Mouse (Mus musculus): ENCODE measurements around the gene Dnajc5. TPM values are rescaled to one million over a fixed set of nuclear protein-coding genes. Genes with fewer than 3 reads are reported as not detected.

Dnajc5 gene
- polyA plus RNA-seq, 1 experiment from 2014 or later: 92.0 TPM

GRCm38 (mm10) chr2:181591528-181592085 lies 71.3 kb downstream of the Dnajc5 start, which contains the start of gene Prpf6:
Gene Prpf6 (plus strand): TSS chr2:181591868.
- WGBS: 7% methylated on average over 5 of the region's 5 CpGs
- Histone ChIP-seq H3K4me3 (replicated peaks) (peak within 1 kb of the TSS; percentile 99), H3K9me3 (replicated peaks) (no peaks in the 10 kb centered on the region), H3K27ac (replicated peaks) (peak within 1 kb of the TSS; percentile 89), H3K9ac (peak within 1 kb of the TSS; percentile 94), H3K27me3 (no peaks in the 10 kb centered on the region), H3K4me2 (replicated peaks) (peak within 1 kb of the TSS; percentile 80), H3K4me1 (peaks cover 16% of the 10 kb centered on the region), H3K36me3 (peaks cover 40% of the 10 kb centered on the region)
- no peak; the same call in 1 of the 2 replicates for ATAC-seq (ENCODE audit: insufficient number of reproducible peaks, low FRiP score, low TSS enrichment, low read depth)

GRCm38 (mm10) chr2:181592231-181593041 lies 72.2 kb downstream of the Dnajc5 start, which contains the start of gene Zfp512b:
Gene Zfp512b (minus strand): TSS chr2:181592803.
- Histone ChIP-seq H3K27ac (replicated peaks) (peak within 1 kb of the TSS; percentile 89), H3K36me3 (peaks cover 32% of the 10 kb centered on the region), H3K4me3 (replicated peaks) (peak within 1 kb of the TSS; percentile 99), H3K9ac (peak within 1 kb of the TSS; percentile 94), H3K4me1 (peaks cover 16% of the 10 kb centered on the region), H3K4me2 (replicated peaks) (peak within 1 kb of the TSS; percentile 80), H3K27me3 (no peaks in the 10 kb centered on the region), H3K9me3 (replicated peaks) (no peaks in the 10 kb centered on the region)
- peak; percentile 84 for ATAC-seq (ENCODE audit: insufficient number of reproducible peaks, low FRiP score, low TSS enrichment, low read depth)
- 3% methylated on average over 84 of the region's 97 CpGs for WGBS

GRCm38 (mm10) chr2:181593042-181593421 lies 72.7 kb downstream of the Dnajc5 start:
- H3K9ac ChIP-seq: peak overlapping the region; percentile 94
- peak overlapping the region; percentile 89 for H3K27ac ChIP-seq (replicated peaks)
- no peaks in the 10 kb centered on the region for H3K9me3 ChIP-seq (replicated peaks)
- H3K27me3 ChIP-seq: no peaks in the 10 kb centered on the region
- peak; percentile 16; the same call in 1 of the 2 replicates for ATAC-seq (ENCODE audit: insufficient number of reproducible peaks, low FRiP score, low TSS enrichment, low read depth)
- peak overlapping the region; percentile 99 for H3K4me3 ChIP-seq (replicated peaks)
- H3K36me3 ChIP-seq: peaks cover 27% of the 10 kb centered on the region
- H3K4me2 ChIP-seq (replicated peaks): peak overlapping the region; percentile 80
- WGBS: 3% methylated on average over 6 of the region's 6 CpGs
- peaks cover 16% of the 10 kb centered on the region for H3K4me1 ChIP-seq

GRCm38 (mm10) chr2:181593937-181594336 lies 73.7 kb downstream of the Dnajc5 start:
- Histone ChIP-seq H3K27ac (replicated peaks) (no peak overlapping the region), H3K9ac (no peak overlapping the region), H3K4me1 (peaks cover 23% of the 10 kb centered on the region), H3K27me3 (peaks cover 6% of the 10 kb centered on the region; the same call in 1 of the 2 replicates), H3K4me2 (replicated peaks) (no peak overlapping the region), H3K4me3 (replicated peaks) (no peak overlapping the region), H3K36me3 (peaks cover 18% of the 10 kb centered on the region), H3K9me3 (replicated peaks) (no peaks in the 10 kb centered on the region)
- no peak for ATAC-seq (ENCODE audit: insufficient number of reproducible peaks, low FRiP score, low TSS enrichment, low read depth)

DNA sequence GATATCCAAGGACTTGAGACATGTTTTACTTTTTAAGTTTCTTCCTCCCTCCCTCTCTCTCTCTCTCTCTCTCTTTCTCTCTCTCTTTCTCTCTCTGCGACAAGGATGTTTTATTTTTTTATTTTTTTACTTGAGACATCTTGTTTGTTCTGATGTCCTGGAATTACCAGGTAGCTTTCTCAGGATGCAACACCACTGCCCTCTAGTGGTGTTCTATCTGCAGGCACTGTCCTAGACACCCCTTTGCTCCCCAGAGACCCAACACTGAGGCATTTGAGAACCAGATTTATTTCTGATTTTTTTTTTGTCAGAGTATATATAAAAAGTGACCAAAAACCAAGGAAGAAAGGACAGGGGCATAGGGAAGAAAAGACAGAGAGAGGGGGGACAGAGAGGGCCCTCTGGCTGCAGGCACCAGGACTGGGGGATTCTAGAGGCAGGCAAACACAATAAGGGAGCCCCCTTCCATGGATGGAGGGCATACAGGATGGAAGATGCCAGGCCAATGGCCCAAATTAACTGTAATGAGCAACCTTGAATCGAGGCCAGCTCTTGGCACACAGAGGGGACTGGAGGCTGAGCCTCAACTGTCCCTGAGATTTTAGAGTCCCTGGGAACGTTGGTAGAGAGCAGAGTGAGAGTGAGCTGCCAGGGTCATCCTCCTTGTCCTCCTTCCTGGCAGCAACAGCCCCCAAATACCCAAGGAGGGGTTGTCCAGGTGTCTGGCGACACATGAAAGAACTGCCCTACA lies 74.8 kb downstream of the Dnajc5 start:
- H3K4me3 ChIP-seq (replicated peaks): no peak overlapping the region
- H3K4me1 ChIP-seq: peaks cover 25% of the 10 kb centered on the region
- no peak overlapping the region for H3K27ac ChIP-seq (replicated peaks)
- peaks cover 13% of the 10 kb centered on the region for H3K27me3 ChIP-seq
- 66% methylated on average over 4 of the region's 4 CpGs for WGBS
- no peak overlapping the region for H3K4me2 ChIP-seq (replicated peaks)
- H3K36me3 ChIP-seq: peaks cover 7% of the 10 kb centered on the region
- H3K9ac ChIP-seq: no peak overlapping the region
- no peaks in the 10 kb centered on the region for H3K9me3 ChIP-seq (replicated peaks)
- no peak for ATAC-seq (ENCODE audit: insufficient number of reproducible peaks, low FRiP score, low TSS enrichment, low read depth)

DNA sequence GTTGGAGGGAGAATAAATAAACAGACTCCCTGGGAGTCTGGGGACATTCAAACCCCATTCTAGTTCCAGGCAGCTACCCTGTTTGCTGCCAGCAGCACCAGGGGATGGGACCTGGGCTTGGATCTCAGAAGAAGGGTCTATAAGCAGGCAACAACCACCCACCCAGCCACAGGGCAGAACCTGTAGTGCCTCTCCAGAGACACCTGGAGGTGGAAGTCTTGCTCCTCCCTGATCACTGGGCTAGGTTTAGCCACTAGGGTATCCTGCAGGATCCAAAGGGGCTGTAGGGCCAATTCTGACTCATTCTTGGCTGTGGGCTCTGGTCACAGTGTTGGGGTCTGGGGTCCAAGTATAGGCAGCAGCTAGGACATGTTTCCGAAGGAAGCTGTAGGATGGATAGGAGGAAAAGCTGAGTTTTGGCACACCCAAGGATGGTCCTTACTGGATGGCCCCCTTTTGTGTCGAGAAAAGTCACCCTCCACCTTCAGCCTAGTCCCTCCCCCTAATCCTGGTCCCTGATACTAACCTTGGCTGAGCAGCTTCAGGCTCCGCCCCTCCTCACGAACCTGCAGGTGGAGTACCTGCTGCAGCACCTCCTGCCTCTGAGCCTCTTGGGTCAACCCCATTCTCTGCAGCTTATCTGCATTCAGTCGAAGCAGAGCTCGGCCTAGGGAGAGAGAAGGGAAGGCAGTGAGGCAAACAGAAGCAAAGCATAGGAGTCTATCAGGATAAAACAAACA lies 76.1 kb downstream of the Dnajc5 start:
- no peak for ATAC-seq (ENCODE audit: insufficient number of reproducible peaks, low FRiP score, low TSS enrichment, low read depth)
- WGBS: 47% methylated on average over 6 of the region's 6 CpGs
- no peak overlapping the region for H3K9ac ChIP-seq
- H3K4me2 ChIP-seq (replicated peaks): no peak overlapping the region
- H3K4me1 ChIP-seq: peaks cover 24% of the 10 kb centered on the region
- H3K27me3 ChIP-seq: peaks cover 16% of the 10 kb centered on the region
- H3K4me3 ChIP-seq (replicated peaks): no peak overlapping the region
- H3K27ac ChIP-seq (replicated peaks): no peak overlapping the region
- no peaks in the 10 kb centered on the region for H3K36me3 ChIP-seq
- no peaks in the 10 kb centered on the region for H3K9me3 ChIP-seq (replicated peaks)

DNA sequence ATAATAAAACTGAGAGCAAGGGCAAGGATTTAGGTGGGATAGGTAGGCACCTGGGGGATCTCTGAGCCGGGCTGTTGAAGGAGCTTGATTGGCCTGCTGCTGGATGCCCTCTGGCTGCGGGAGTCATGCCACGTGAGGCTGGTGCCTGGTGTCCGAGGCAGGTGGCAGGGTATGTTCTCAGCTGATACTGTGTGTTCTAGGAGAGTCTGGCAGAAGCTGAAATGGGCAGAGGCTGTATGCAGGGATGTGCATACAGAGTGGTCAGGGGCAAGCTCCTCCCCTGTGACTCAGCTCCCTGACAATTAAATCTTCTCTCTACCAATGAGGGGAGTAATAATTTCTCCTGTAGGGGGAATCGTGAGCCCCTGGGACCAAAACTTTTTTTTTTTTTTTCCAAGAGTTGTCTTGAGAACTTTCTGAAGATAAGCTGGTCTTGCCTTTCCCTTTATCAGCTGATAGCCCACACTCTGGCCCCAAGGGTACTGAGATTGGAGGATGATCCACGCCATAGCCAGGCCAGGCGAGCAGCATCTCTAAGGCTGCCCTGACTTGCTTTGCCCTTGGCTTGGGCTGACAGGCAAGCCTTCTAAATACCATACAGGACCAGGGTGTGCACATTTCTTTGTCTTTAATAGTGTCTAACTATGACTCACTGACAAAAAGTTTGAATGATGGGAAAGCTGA lies 77.2 kb downstream of the Dnajc5 start:
- Histone ChIP-seq H3K4me3 (replicated peaks) (no peak overlapping the region), H3K36me3 (no peaks in the 10 kb centered on the region), H3K9ac (no peak overlapping the region), H3K27me3 (peaks cover 16% of the 10 kb centered on the region), H3K27ac (replicated peaks) (no peak overlapping the region), H3K9me3 (replicated peaks) (no peaks in the 10 kb centered on the region), H3K4me1 (peaks cover 28% of the 10 kb centered on the region), H3K4me2 (replicated peaks) (no peak overlapping the region)
- no peak for ATAC-seq (ENCODE audit: insufficient number of reproducible peaks, low FRiP score, low TSS enrichment, low read depth)
- 61% methylated on average over 7 of the region's 7 CpGs for WGBS

GRCm38 (mm10) chr2:181598454-181599351 lies 78.4 kb downstream of the Dnajc5 start, which contains the start of gene Samd10:
Gene Samd10 (minus strand): TSS chr2:181599212.
- peaks cover 29% of the 10 kb centered on the region for H3K4me1 ChIP-seq
- peak within 1 kb of the TSS; percentile 61 for H3K27ac ChIP-seq (replicated peaks)
- no peak for ATAC-seq (ENCODE audit: insufficient number of reproducible peaks, low FRiP score, low TSS enrichment, low read depth)
- H3K4me2 ChIP-seq (replicated peaks): peak within 1 kb of the TSS; percentile 94
- peaks cover 16% of the 10 kb centered on the region for H3K27me3 ChIP-seq
- WGBS: 3% methylated on average over 71 of the region's 71 CpGs
- H3K36me3 ChIP-seq: no peaks in the 10 kb centered on the region
- H3K9me3 ChIP-seq (replicated peaks): no peaks in the 10 kb centered on the region
- H3K9ac ChIP-seq: peak within 1 kb of the TSS; percentile 39
- H3K4me3 ChIP-seq (replicated peaks): peak within 1 kb of the TSS; percentile 57

GRCm38 (mm10) chr2:181600226-181600758 lies 80.0 kb downstream of the Dnajc5 start:
- WGBS: 54% methylated on average over 6 of the region's 6 CpGs
- Histone ChIP-seq H3K9ac (0 out of 2 replicates have a peak overlapping the region, but pooled peaks have one; percentile 35), H3K4me3 (replicated peaks) (peak overlapping the region; percentile 98), H3K27ac (replicated peaks) (peak overlapping the region; percentile 81), H3K4me2 (replicated peaks) (peak overlapping the region; percentile 73), H3K9me3 (replicated peaks) (no peaks in the 10 kb centered on the region), H3K36me3 (no peaks in the 10 kb centered on the region), H3K4me1 (peaks cover 29% of the 10 kb centered on the region), H3K27me3 (peaks cover 16% of the 10 kb centered on the region)
- ATAC-seq (ENCODE audit: insufficient number of reproducible peaks, low FRiP score, low TSS enrichment, low read depth): no peak

Data from embryonic facial prominence, embryonic 15.5 days (tissue).